Mouse (Mus musculus) liver, adult 2 months (tissue): Measurements from ENCODE around the gene Nradd. TPM values are rescaled to one million over a fixed set of nuclear protein-coding genes. Genes with fewer than 3 reads are reported as not detected.
A peak's percentile ranks its signal among the peaks of the same experiment; 100 is the strongest.

Experiments
- DNase-seq: peaks from one replicate; pipeline ENCODE4 v3.0.0-alpha.2; 2011; ENCODE audit warnings: low read depth, low spot score; ENCODE audit errors: extremely low read depth
- H3K27ac ChIP-seq: fragments of 200-500 bp; replicated peaks from 2 replicates; pipeline ENCODE4 v1.5.1; 2012; ENCODE audit warnings: low read depth, mild to moderate bottlenecking, control low read depth, inconsistent platforms, low read length; ENCODE audit not compliant: insufficient read depth
- H3K27me3 ChIP-seq: fragments of 200-500 bp; 2 replicates; pipeline ENCODE4 v1.6.1; 2012; ENCODE audit warnings: mild to moderate bottlenecking, moderate library complexity, low read length, inconsistent platforms; ENCODE audit not compliant: control insufficient read depth, insufficient read depth
- H3K36me3 ChIP-seq: fragments of 200-500 bp; 2 replicates; pipeline ENCODE4 v1.6.1; 2012; ENCODE audit warnings: low read length, inconsistent platforms; ENCODE audit not compliant: control insufficient read depth, insufficient read depth
- H3K4me1 ChIP-seq: fragments of 200-500 bp; 2 replicates; pipeline ENCODE4 v1.6.1; 2011; ENCODE audit warnings: low read length; ENCODE audit not compliant: control insufficient read depth, insufficient read depth
- H3K4me3 ChIP-seq: fragments of 200-500 bp; 2 replicates; pipeline ENCODE4 v1.5.1; 2011; ENCODE audit warnings: low read depth, mild to moderate bottlenecking, control low read depth, low read length, moderate library complexity; ENCODE audit not compliant: insufficient read depth
- H3K79me2 ChIP-seq: fragments of 200-500 bp; 2 replicates; pipeline ENCODE4 v1.6.1; 2012; ENCODE audit warnings: inconsistent platforms, mild to moderate bottlenecking, low read length, moderate library complexity; ENCODE audit not compliant: control insufficient read depth, insufficient read depth
- H3K9ac ChIP-seq: fragments of 200-500 bp; 2 replicates; pipeline ENCODE4 v1.6.1; 2012; ENCODE audit warnings: low read depth, mild to moderate bottlenecking, control low read depth, inconsistent platforms, low read length
- CTCF ChIP-seq: fragments of 200-500 bp; IDR thresholded peaks from 2 replicates; pipeline ENCODE4 v1.5.1; 2011; ENCODE audit warnings: low read depth, low read length, control low read depth
- POLR2A ChIP-seq: fragments of 200-500 bp; IDR thresholded peaks from 2 replicates; pipeline ENCODE4 v1.6.1; 2011; ENCODE audit warnings: low read length, control low read depth; ENCODE audit not compliant: insufficient read depth; ENCODE audit errors: extremely low read depth
- WGBS: fragments of 180-500 bp; shearing (Covaris S2); methylation state at CpG from one replicate; pipeline ENCODE4 v1.1.7; 2018; 5-methylcytosine and 5-hydroxymethylcytosine counted together
- polyA plus RNA-seq: library from polyadenylated mRNA; depleted of rRNA; stranded (reverse); fragments of >200 nt; gene quantifications from 2 replicates; pipeline ENCODE4 v1.2.3, GENCODE M21; 2012; rRNA removed
- total RNA-seq: library from RNA; depleted of rRNA; stranded (reverse); fragments of >200 nt; gene quantifications from 2 replicates; pipeline ENCODE4 v1.2.3, GENCODE M21; 2014; rRNA removed

The Nradd gene
- total RNA-seq (0.65 and 1.6 TPM in 2 replicates), polyA plus RNA-seq (0.92 and 1.4 TPM in 2 replicates)

DNA sequence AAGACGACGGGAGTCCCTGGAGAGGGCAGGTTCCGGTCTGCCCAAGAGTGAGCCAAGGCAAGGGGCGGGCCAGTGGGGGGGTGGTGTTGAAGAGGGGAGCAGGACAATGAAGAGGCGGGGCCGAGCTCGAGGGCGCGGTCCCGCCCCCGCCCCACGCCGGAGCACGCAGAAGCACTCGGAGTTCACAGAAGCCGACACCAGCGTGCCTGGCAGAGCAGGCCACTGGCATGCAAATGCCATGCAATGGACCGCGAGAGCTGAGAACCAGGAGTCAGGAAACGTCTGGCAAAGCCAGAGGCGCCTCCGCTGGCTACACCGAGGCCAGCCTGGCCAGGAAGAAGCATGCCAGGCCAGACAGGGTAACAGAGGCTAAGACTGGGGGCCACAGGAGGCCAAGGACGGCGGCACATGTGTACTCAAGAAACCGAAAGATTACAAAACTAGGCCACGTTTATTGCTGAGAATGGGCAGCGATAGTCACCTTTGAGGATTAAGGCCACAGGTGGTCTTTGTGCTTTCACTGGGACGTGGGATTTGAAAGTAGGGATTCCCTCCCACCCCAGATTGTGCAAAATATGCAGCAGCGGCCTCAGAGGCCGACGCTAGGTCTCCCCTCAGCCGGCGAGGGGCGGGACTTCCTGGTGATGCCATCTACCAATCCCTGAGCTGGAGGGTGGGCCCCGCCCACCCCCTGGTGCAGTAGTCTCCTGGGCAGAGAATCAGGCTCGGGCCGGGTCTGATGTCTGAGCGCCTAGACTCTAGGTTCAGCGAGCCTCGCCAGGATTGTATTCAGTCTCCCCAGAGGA lies at the start of gene Nradd:
Nradd (minus strand) TSS at position 92 of the 806 bp plus-strand sequence.
- Histone ChIP-seq H3K36me3 (peaks cover 5% of the 10 kb centered on the region), H3K4me3 (peak within 1 kb of the TSS; percentile 58), H3K27me3 (no peaks in the 10 kb centered on the region), H3K79me2 (no peaks in the 10 kb centered on the region), H3K9ac (peak within 1 kb of the TSS; percentile 55), H3K27ac (peak within 1 kb of the TSS; percentile 76), H3K4me1 (peaks cover 4% of the 10 kb centered on the region; the same call in 1 of the 2 replicates)
- DNase-seq: peak; percentile 68
- TF ChIP-seq POLR2A (0 out of 2 replicates have a peak, but pooled peaks have one; percentile 25), CTCF (no peak)
- 5% methylated on average over 41 of the region's 41 CpGs for WGBS

DNA sequence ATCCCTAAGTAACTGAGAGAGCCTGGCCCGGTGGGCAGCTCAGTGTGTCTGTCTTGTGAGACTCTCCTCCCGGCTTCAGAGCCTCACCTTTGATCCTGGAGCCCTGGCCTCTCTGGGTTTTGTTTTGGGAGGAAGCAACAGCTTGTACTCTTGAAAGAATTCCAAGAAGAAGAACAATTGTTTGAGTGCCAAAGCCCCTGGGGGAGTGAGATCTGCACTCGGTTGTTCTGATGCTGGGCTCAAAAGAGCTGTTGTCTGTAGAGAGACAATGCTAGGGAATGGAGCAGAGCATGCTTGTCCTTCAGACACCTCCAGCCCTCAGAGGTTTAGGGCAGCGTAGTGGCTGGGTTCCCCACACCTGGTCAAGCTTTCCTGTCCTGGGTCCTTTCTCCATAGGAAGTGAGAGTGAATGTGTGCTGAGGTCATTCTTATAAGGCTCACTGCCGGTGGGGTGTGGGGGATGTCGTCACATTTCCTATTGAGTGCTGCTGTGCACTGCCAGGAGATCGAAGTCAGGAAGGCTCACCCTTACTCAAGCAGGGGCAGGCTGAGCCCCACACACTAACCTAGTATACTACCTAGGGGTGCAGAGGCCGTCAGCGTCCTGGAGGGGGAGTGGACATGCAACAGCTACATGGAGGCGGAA lies 49.0 kb upstream of the Nradd start:
- no peak overlapping the region for H3K27ac ChIP-seq
- 56% methylated on average over 10 of the region's 10 CpGs for WGBS

DNA sequence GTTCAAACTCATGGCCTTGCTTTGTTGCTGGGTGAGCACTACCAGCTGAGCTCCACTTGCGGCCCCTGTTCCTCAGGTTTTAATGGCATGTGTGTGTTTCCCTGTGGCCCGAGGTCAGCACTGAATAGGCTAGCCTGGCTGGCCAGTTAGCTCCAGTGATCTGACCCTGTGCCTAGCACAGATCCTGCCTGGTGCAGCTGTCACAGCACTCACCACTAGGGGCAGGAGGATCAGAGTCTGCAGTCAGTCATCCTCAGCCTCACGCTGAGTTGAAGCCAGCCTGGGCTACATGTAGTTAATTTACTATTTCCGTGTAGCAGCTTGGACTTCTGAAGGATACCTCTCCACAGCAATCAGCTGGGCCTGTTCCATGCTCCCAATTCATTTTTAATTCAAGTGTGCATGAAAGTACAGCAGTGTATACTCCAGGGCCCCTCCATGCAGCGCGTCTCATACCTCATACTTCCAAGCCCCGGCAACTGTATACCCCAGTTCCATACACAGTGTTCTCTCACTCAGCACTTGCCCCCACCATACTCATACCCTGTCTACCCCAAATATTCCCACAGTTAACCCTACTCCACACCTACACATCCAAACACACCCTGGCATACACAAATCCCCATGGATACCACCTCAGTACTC lies 48.3 kb upstream of the Nradd start:
- Histone ChIP-seq H3K36me3 (no peaks in the 10 kb centered on the region), H3K4me3 (no peak overlapping the region), H3K27ac (no peak overlapping the region), H3K4me1 (peaks cover 16% of the 10 kb centered on the region; the same call in 1 of the 2 replicates), H3K79me2 (peaks cover 58% of the 10 kb centered on the region), H3K27me3 (no peaks in the 10 kb centered on the region), H3K9ac (no peak overlapping the region)
- DNase-seq: peak; percentile 56
- WGBS: 62% methylated on average over 7 of the region's 7 CpGs
- TF ChIP-seq POLR2A (no peak), CTCF (peak; percentile 97)

More for the DNA sequence above, 49.0 kb upstream of the Nradd start:
- Histone ChIP-seq H3K36me3 (no peaks in the 10 kb centered on the region), H3K9ac (no peak overlapping the region), H3K27me3 (no peaks in the 10 kb centered on the region), H3K4me1 (peaks cover 16% of the 10 kb centered on the region; the same call in 1 of the 2 replicates), H3K4me3 (no peak overlapping the region), H3K79me2 (peaks cover 56% of the 10 kb centered on the region)
- no peak for TF ChIP-seq CTCF
- TF ChIP-seq POLR2A: no peak
- DNase-seq: no peak

DNA sequence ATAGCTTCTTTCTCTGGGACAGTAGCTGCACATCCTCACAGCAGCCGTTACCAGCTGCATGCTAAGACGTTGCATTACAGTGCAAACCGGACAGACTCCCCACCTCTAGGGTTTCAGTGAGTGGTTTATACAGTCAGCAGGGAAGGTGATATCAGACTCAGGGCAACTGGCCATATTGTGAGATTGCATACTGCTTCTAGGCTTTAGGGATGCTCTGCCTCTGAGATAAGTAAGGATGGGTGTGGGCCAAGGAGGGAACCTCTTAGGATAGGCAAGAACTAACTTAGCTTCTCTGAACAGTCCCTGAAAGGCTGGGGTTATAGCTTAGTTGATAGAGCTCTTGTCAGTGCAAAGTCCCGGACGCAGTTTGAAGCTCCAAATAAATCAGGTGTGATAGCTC lies 45.5 kb upstream of the Nradd start:
- 90% methylated on average over 5 of the region's 5 CpGs for WGBS
- no peak for DNase-seq
- TF ChIP-seq POLR2A (no peak), CTCF (no peak)
- Histone ChIP-seq H3K9ac (no peak overlapping the region), H3K27ac (no peak overlapping the region), H3K4me1 (peaks cover 17% of the 10 kb centered on the region; the same call in 1 of the 2 replicates), H3K27me3 (no peaks in the 10 kb centered on the region), H3K79me2 (peaks cover 53% of the 10 kb centered on the region), H3K4me3 (no peak overlapping the region), H3K36me3 (no peaks in the 10 kb centered on the region)

DNA sequence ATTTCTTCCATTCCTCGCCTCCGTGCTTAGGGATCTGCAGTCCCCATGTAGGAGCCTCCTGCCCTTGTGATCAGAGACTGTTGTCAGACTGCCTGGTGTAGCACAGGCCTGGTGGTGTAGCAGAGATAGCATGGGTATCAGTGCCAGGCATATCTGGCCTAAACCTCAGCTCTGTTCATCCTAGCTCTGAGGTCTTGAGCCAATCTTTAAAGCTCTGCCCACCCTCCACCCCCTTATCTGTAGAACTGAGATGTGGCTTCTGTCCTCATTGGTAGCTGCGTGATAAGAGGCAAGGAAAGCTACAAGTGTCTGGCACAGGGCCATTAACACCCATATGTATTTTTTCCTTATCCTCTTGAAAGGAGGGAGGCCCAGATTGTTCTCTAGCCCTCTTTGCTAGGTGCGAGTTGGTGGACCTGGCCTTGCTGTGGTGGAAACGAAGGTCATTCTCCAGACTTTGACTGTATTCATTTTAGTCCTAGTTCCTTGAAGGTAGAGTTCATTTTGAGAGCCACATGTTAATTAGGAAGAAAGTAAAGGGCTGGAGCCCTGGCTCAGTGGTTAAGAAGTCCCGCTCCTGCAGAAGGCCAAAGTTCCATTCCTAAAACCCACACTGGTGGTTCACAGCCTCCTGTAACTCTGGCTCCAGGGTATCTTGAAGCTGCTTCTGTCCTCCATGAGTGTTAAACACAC lies 44.5 kb upstream of the Nradd start:
- Histone ChIP-seq H3K4me3 (no peak overlapping the region), H3K9ac (no peak overlapping the region), H3K27ac (no peak overlapping the region), H3K36me3 (no peaks in the 10 kb centered on the region), H3K27me3 (no peaks in the 10 kb centered on the region), H3K4me1 (peaks cover 15% of the 10 kb centered on the region; the same call in 1 of the 2 replicates), H3K79me2 (peaks cover 50% of the 10 kb centered on the region)
- 88% methylated on average over 6 of the region's 6 CpGs for WGBS
- no peak for DNase-seq
- no peak for TF ChIP-seq POLR2A
- no peak for TF ChIP-seq CTCF
